Mouse (Mus musculus): Measurements from ENCODE around the gene AW011738. TPM values are rescaled to one million over a fixed set of nuclear protein-coding genes. Genes with fewer than 3 reads are reported as not detected.

Gene AW011738
- polyA plus RNA-seq, 1 experiment from 2014 or later, result 2.0 TPM

DNA sequence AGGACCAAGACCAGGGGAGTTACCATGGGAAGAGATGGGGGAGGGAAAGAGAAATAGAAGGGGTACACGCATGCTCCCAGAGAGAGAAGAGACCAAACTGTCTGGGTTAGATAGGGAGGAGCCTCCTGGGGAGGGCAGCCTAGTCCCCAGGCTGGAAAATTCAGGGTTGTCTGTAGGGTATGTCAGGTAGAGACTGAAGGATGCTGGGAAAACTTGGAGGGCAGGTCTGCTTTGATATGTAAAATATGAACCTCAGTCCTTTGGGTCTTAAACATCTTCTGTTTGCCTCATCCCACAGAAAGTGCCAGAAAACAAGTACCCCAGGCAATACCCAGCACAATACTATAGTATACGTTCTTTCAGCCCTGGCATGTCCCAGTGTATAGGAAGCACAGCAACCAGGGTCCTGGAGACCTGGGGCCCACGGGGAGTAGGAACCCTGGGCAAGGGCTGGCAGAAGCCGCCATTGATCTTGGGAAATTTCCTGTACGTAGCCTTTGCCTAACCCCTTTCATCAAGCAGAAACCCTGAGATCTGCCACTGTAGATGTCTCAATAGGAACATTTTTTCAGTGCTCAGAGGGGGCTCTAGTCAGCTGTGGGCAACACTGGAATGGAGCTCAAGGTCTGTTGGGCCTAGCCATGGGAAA, 14.8 kb upstream of the AW011738 start:
- H3K27me3 ChIP-seq, result no peaks in the 10 kb centered on the region
- H3K9me3 ChIP-seq, result no peaks in the 10 kb centered on the region
- ATAC-seq (ENCODE audit: insufficient number of reproducible peaks, insufficient read depth, low FRiP score, low TSS enrichment), result no peak
- H3K27ac ChIP-seq, result peak overlapping the region; percentile 58
- H3K4me2 ChIP-seq (replicated peaks), result peak overlapping the region; percentile 23; the same call in 1 of the 2 replicates
- WGBS, result 53% methylated on average over 5 of the region's 5 CpGs
- peaks cover 72% of the 10 kb centered on the region for H3K4me1 ChIP-seq
- H3K4me3 ChIP-seq, result no peak overlapping the region
- no peak overlapping the region for H3K9ac ChIP-seq
- H3K36me3 ChIP-seq, result peaks cover 37% of the 10 kb centered on the region

DNA sequence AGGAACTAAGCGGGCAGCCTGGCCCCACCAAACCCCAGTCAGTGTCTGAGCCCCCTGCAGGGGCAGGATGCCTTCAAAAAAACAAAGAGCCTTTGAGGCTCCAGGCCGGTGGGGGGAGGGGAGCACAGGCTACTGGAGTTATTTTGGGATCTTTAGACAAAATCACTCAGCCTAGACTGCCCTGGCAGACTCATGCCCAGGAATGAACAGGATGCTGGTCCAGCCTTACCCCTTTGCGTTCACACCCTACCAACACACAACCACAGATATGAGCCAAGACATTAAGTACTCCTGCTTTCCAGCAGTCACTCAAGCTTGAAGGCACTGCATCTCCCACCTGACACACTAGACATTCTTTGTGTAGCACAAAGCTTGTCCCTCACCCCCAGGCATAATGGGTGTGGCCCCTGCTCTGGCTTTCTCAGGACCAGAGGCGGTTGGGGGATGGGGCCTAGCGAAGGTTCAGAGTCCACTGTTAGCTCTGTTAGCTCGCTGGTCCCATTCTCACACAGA, 14.2 kb upstream of the AW011738 start:
- Histone ChIP-seq H3K36me3 (peaks cover 42% of the 10 kb centered on the region), H3K27ac (peak overlapping the region; percentile 58), H3K4me1 (peaks cover 78% of the 10 kb centered on the region), H3K4me3 (no peak overlapping the region), H3K27me3 (no peaks in the 10 kb centered on the region), H3K9ac (no peak overlapping the region), H3K4me2 (replicated peaks) (peak overlapping the region; percentile 23; the same call in 1 of the 2 replicates), H3K9me3 (no peaks in the 10 kb centered on the region)
- 7% methylated on average over 6 of the region's 6 CpGs for WGBS
- no peak; the same call in 1 of the 2 replicates for ATAC-seq (ENCODE audit: insufficient number of reproducible peaks, insufficient read depth, low FRiP score, low TSS enrichment)

GRCm38 (mm10) chr4:156192421-156193199, 10.5 kb upstream of the AW011738 start:
- peak overlapping the region; percentile 70; the same call in 1 of the 2 replicates for H3K27ac ChIP-seq

DNA sequence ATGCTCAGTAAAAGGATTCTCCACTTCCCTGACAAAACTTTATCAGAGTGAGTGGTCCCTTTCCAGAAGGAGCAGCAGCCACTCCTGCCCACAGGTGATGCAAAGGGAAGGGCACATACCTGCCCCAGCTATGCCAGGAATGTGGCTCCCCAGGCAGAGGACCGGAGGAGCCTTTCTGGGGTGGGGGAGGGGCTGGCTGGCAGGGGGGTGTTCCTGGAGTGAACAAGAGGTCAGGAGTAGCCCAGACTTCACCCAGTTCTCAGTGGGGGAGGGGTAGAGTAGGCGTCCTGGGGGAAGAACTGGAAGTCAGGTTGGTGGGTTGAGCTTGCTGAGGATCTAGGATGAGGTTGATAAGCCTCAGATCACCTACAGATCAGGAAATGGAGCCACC, 9.9 kb upstream of the AW011738 start:
- Histone ChIP-seq H3K36me3 (peaks cover 39% of the 10 kb centered on the region), H3K4me1 (peaks cover 64% of the 10 kb centered on the region), H3K9me3 (no peaks in the 10 kb centered on the region), H3K27me3 (no peaks in the 10 kb centered on the region), H3K27ac (no peak overlapping the region), H3K4me3 (no peak overlapping the region), H3K4me2 (replicated peaks) (0 out of 2 replicates have a peak overlapping the region, but pooled peaks have one; percentile 7), H3K9ac (no peak overlapping the region)
- WGBS, result 18% methylated on average over 2 of the region's 2 CpGs
- no peak for ATAC-seq (ENCODE audit: insufficient number of reproducible peaks, insufficient read depth, low FRiP score, low TSS enrichment)

More at GRCm38 (mm10) chr4:156192421-156193199, 10.5 kb upstream of the AW011738 start:
- H3K9me3 ChIP-seq, result no peaks in the 10 kb centered on the region
- no peak for ATAC-seq (ENCODE audit: insufficient number of reproducible peaks, insufficient read depth, low FRiP score, low TSS enrichment)
- H3K4me2 ChIP-seq (replicated peaks), result 0 out of 2 replicates have a peak overlapping the region, but pooled peaks have one; percentile 7
- H3K4me3 ChIP-seq, result no peak overlapping the region
- WGBS, result 42% methylated on average over 8 of the region's 8 CpGs
- H3K4me1 ChIP-seq, result peaks cover 70% of the 10 kb centered on the region
- no peaks in the 10 kb centered on the region for H3K27me3 ChIP-seq
- no peak overlapping the region; the same call in 1 of the 2 replicates for H3K9ac ChIP-seq
- peaks cover 39% of the 10 kb centered on the region for H3K36me3 ChIP-seq

DNA sequence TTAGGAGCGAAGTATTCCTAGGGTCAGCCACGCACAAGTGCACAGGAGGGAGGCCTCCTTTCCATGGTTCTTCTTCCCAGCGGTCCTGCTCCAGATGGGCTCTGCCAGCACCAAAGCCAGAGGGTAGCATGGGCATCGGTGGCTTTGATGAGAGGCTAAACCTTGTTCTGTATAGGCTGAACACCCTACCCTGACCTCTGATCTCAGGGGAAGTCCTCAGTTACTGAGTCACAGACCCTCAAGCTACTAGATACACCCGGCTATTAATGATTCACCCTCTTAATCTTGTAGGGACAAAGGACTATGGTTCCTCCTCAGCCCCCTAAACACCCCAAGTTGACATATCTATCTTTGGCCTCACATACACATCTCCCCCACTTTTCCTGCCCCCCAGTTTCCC, 9.2 kb upstream of the AW011738 start:
- Histone ChIP-seq H3K4me3 (no peak overlapping the region), H3K27ac (no peak overlapping the region), H3K4me2 (replicated peaks) (0 out of 2 replicates have a peak overlapping the region, but pooled peaks have one; percentile 25), H3K9me3 (no peaks in the 10 kb centered on the region), H3K9ac (no peak overlapping the region), H3K4me1 (peaks cover 57% of the 10 kb centered on the region), H3K27me3 (no peaks in the 10 kb centered on the region), H3K36me3 (peaks cover 37% of the 10 kb centered on the region)
- no peak for ATAC-seq (ENCODE audit: insufficient number of reproducible peaks, insufficient read depth, low FRiP score, low TSS enrichment)
- whole genome bisulfite sequencing, result 54% methylated on average over 5 of the region's 5 CpGs

DNA sequence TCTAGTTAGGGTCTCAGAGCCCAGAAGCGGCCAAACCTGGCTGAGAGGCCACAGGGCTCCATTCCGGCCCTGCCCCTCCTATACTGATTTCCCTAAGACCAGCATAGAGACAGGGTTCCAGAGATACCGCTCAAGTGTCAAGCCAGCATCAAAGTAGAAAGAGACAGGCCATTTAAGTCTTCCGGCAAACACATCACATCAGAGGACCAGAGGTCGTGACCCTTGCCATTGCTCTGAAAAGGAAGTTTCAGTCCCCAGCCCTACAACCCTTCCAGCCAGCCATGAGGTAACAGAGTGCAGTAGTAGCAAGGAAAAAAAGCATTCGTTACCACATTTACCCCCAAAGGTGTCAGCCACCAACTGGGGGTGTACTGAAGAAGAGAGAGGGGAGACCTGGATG, 8.8 kb upstream of the AW011738 start:
- no peak for ATAC-seq (ENCODE audit: insufficient number of reproducible peaks, insufficient read depth, low FRiP score, low TSS enrichment)
- H3K36me3 ChIP-seq, result peaks cover 35% of the 10 kb centered on the region
- H3K27ac ChIP-seq, result no peak overlapping the region
- H3K9ac ChIP-seq, result no peak overlapping the region
- H3K4me1 ChIP-seq, result peaks cover 53% of the 10 kb centered on the region
- WGBS, result 33% methylated on average over 6 of the region's 6 CpGs
- H3K9me3 ChIP-seq, result no peaks in the 10 kb centered on the region
- H3K27me3 ChIP-seq, result no peaks in the 10 kb centered on the region
- H3K4me2 ChIP-seq (replicated peaks), result peak overlapping the region; percentile 25; the same call in 1 of the 2 replicates
- no peak overlapping the region for H3K4me3 ChIP-seq

- Histone ChIP-seq H3K9me3 (no peaks in the 10 kb centered on the region), H3K9ac (peak overlapping the region; percentile 95), H3K27me3 (no peaks in the 10 kb centered on the region), H3K4me2 (replicated peaks) (peak overlapping the region; percentile 91), H3K27ac (peak overlapping the region; percentile 80), H3K36me3 (peaks cover 24% of the 10 kb centered on the region), H3K4me1 (peaks cover 41% of the 10 kb centered on the region), H3K4me3 (peak overlapping the region; percentile 91)
- no peak for ATAC-seq (ENCODE audit: insufficient number of reproducible peaks, insufficient read depth, low FRiP score, low TSS enrichment)
- WGBS, result 3% methylated on average over 35 of the region's 35 CpGs
Observed at GRCm38 (mm10) chr4:156195927-156196870, 6.9 kb upstream of the AW011738 start.

GRCm38 (mm10) chr4:156197131-156197828, 5.8 kb upstream of the AW011738 start, which contains the start of gene Agrn:
Agrn (minus strand) TSS chr4:156197488.
- Histone ChIP-seq H3K27me3 (peaks cover 1% of the 10 kb centered on the region; the same call in 1 of the 2 replicates), H3K27ac (peak within 1 kb of the TSS; percentile 95), H3K4me1 (peaks cover 39% of the 10 kb centered on the region), H3K4me2 (replicated peaks) (peak within 1 kb of the TSS; percentile 91), H3K4me3 (peak within 1 kb of the TSS; percentile 91), H3K9ac (peak within 1 kb of the TSS; percentile 95), H3K9me3 (no peaks in the 10 kb centered on the region), H3K36me3 (peaks cover 17% of the 10 kb centered on the region)
- ATAC-seq (ENCODE audit: insufficient number of reproducible peaks, insufficient read depth, low FRiP score, low TSS enrichment), result peak; percentile 61
- WGBS, result under 1% methylated on average over 38 of the region's 88 CpGs

DNA sequence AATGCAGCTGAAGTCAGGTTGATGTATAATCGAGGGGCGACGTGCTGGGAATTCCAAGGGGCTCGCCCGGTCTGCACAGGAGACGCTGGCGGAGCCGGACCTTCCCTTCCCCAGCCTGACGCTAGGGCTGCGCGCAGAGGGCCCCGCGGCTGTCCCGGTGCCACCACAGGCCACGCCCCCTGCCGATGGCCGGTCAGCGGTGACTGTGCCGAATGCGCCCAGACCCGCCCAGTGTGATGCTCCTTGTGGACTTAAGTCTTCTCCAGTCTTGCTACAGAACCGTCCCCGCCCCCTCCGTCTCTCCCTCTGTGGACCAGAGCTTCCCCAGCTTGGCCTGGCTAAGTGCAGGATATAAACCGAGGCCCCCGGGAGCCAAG, 5.3 kb upstream of the AW011738 start:
- H3K27ac ChIP-seq, result peak overlapping the region; percentile 95
- WGBS, result under 1% methylated on average over 26 of the region's 26 CpGs
- peak overlapping the region; percentile 63 for H3K9ac ChIP-seq
- H3K4me2 ChIP-seq (replicated peaks), result peak overlapping the region; percentile 91
- peak; percentile 89 for ATAC-seq (ENCODE audit: insufficient number of reproducible peaks, insufficient read depth, low FRiP score, low TSS enrichment)
- peaks cover 17% of the 10 kb centered on the region for H3K36me3 ChIP-seq
- peaks cover 37% of the 10 kb centered on the region for H3K4me1 ChIP-seq
- no peaks in the 10 kb centered on the region for H3K9me3 ChIP-seq
- peak overlapping the region; percentile 91 for H3K4me3 ChIP-seq
- peaks cover 6% of the 10 kb centered on the region; the same call in 1 of the 2 replicates for H3K27me3 ChIP-seq

GRCm38 (mm10) chr4:156200623-156201475, 2.3 kb upstream of the AW011738 start, which contains the start of gene Isg15:
Isg15 (minus strand) TSS chr4:156200818.
- no peak for ATAC-seq (ENCODE audit: insufficient number of reproducible peaks, insufficient read depth, low FRiP score, low TSS enrichment)
- Histone ChIP-seq H3K4me2 (replicated peaks) (no peak within 1 kb of the TSS), H3K27me3 (peaks cover 25% of the 10 kb centered on the region), H3K4me1 (peaks cover 18% of the 10 kb centered on the region), H3K36me3 (no peaks in the 10 kb centered on the region), H3K27ac (no peak within 1 kb of the TSS), H3K9ac (no peak within 1 kb of the TSS), H3K4me3 (no peak within 1 kb of the TSS), H3K9me3 (no peaks in the 10 kb centered on the region)
- WGBS, result 54% methylated on average over 10 of the region's 10 CpGs

Data from embryonic facial prominence, embryonic 12.5 days (tissue).